Mouse (Mus musculus) olfactory bulb, adult 2 months (tissue): ENCODE measurements at regions not wholly inside any gene's neighbourhood (a gene's known extent, or its start where the extent isn't known, plus 50 kb on each side); places are given as distances from the start of the nearest gene placed in this dataset.
"Not testable (repeated sequence)": the region's sequence is repeated elsewhere in the genome, so short reads cannot be mapped to it uniquely, and the experiment has no call there.

ENCODE experiments used
- CTCF ChIP-seq: fragments of 200-500 bp; IDR thresholded peaks from 2 replicates; pipeline ENCODE4 v1.5.1; 2012; ENCODE audit warnings: low read depth, mild to moderate bottlenecking, low read length, moderate library complexity; ENCODE audit not compliant: insufficient read depth
- POLR2A ChIP-seq: fragments of 200-500 bp; IDR thresholded peaks from 2 replicates; pipeline ENCODE4 v1.6.1; 2012; ENCODE audit warnings: mild to moderate bottlenecking, low read depth, low read length, moderate library complexity; ENCODE audit not compliant: insufficient read depth

DNA sequence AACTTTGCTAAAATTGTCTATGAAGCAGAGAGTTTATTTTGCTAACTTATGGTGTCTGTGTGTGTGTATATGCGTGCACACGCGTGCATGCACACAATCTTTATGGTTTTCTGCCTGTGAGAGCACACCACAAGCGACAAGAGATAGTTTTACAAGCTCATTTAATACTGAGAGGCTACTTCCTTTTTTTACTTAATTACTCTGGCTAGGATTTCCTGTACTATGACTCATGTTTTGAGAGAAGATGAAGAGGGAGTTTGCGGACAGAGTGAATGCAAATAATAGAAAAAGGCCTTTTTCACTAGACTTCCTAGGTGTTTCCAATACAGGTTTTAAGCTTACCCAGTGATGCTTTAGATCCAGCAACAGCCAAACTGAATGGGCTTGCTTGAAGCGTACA lies 74.9 kb downstream of the 9530068E07Rik start:
- TF ChIP-seq CTCF, POLR2A: not testable (repeated sequence)
